Mouse (Mus musculus) limb, embryonic 10.5 days (tissue): Measurements from ENCODE around the gene Zfp275. TPM values are rescaled to one million over a fixed set of nuclear protein-coding genes. Genes with fewer than 3 reads are reported as not detected.
"Not testable (repeated sequence)": the region's sequence is repeated elsewhere in the genome, so short reads cannot be mapped to it uniquely, and the experiment has no call there.

ENCODE experiments used
- DNase-seq: peaks from one replicate; pipeline ENCODE4 v3.0.0-alpha.2; 2017; ENCODE audit warnings: low spot score
- H3K27ac ChIP-seq: fragments of 300-500 bp; sonication (generic); 2 replicates; pipeline ENCODE4 v1.5.1; 2016; ENCODE audit warnings: mild to moderate bottlenecking
- H3K27me3 ChIP-seq: fragments of 300-500 bp; sonication (generic); 2 replicates; pipeline ENCODE4 v1.6.1; 2016; ENCODE audit warnings: low read depth, mild to moderate bottlenecking; ENCODE audit not compliant: poor library complexity, severe bottlenecking
- H3K36me3 ChIP-seq: fragments of 300-500 bp; sonication (generic); 2 replicates; pipeline ENCODE4 v1.6.1; 2016; ENCODE audit warnings: mild to moderate bottlenecking, moderate library complexity
- H3K4me1 ChIP-seq: fragments of 300-500 bp; sonication (generic); 2 replicates; pipeline ENCODE4 v1.6.1; 2016
- H3K4me3 ChIP-seq: fragments of 300-500 bp; sonication (generic); 2 replicates; pipeline ENCODE4 v1.5.1; 2016; ENCODE audit warnings: mild to moderate bottlenecking, moderate library complexity
- H3K9me3 ChIP-seq: fragments of 300-500 bp; sonication (generic); replicated peaks from 2 replicates; pipeline ENCODE4 v1.6.1; 2016; ENCODE audit warnings: mild to moderate bottlenecking
- WGBS: fragments of 180-500 bp; shearing (Covaris S2); methylation state at CpG from one replicate; pipeline ENCODE4 v1.1.7; 2016; 5-methylcytosine and 5-hydroxymethylcytosine counted together
- polyA plus RNA-seq: library from polyadenylated mRNA; unstranded; fragments of >200 nt; fragmentation: Nextera tagmentation; extraction: Ambion mirVana; gene quantifications from 2 replicates; pipeline ENCODE4 v1.2.1, GENCODE M21; 2016

Gene Zfp275
- polyA plus RNA-seq, 1 experiment from 2014 or later = 22.6 TPM

DNA sequence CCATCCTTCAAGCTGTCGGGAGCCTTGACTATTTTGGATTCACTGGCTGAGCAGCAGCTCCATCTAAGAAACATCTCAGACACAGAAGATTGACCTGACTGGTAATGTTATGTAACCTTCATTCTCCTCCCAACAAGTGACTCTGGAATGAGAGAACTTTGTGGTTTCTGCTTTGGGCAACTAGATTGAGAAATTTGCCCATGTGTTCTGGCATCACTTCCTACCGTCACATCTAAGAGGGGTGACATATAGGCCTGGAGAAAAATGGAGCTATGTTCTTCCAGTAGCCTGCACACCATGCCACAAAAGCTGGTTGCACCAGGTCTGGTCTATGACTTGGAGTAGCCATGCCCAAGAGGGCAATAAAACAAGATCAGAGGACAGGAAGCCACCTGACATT, 13.7 kb downstream of the Zfp275 start:
- Histone ChIP-seq H3K36me3 (peaks cover 85% of the 10 kb centered on the region), H3K4me1 (no peaks in the 10 kb centered on the region), H3K27me3 (peaks cover 75% of the 10 kb centered on the region), H3K4me3 (no peak overlapping the region), H3K27ac (no peak overlapping the region), H3K9me3 (no peaks in the 10 kb centered on the region)
- DNase-seq = no peak
- WGBS = 98% methylated on average over 2 of the region's 2 CpGs

DNA sequence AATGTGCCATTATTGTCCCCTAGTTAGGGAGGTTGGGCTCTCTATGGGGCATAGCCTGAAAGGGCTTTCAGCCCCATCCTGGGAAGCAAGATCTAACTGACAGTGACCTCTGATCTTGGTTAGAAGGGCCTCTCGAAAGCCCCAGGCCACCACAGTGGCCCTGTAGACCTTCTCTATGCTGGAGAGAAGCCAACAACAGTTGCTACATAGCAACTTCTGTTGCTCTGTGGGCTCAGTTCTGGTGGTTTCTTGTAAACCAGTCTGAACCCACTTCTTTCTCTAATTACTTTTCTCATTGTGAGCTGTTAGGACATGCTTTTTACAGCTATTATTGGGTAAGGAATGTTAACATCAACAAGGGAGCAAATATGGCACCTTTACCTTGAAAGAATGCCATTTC, 14.3 kb downstream of the Zfp275 start:
- DNase-seq = no peak
- H3K4me3 ChIP-seq = no peak overlapping the region
- H3K4me1 ChIP-seq = no peaks in the 10 kb centered on the region
- 82% methylated on average over 1 of the region's 1 CpGs for WGBS
- no peaks in the 10 kb centered on the region for H3K9me3 ChIP-seq
- H3K27me3 ChIP-seq = peaks cover 75% of the 10 kb centered on the region
- H3K36me3 ChIP-seq = peaks cover 79% of the 10 kb centered on the region
- H3K27ac ChIP-seq = no peak overlapping the region

DNA sequence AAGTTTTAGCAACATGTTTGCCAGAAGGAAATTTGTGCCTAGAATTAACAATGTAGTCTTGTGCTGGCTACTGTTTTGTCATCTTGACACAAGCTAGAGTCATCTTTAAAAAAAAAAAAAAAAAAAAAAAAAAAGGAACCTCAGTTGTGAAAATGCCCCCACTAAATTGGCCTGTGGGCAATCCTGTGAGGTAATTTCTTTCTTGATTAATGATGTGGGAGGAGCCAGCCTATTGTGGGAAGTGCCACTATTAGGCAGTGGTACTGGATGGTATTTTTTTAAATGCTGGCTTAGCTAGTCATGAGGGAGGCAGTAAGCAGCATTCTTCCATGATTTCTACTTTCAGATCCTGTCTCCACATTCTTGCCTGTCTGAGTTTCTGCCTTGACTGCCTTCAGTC, 20.9 kb downstream of the Zfp275 start:
- peaks cover 16% of the 10 kb centered on the region for H3K36me3 ChIP-seq
- no peak for DNase-seq

DNA sequence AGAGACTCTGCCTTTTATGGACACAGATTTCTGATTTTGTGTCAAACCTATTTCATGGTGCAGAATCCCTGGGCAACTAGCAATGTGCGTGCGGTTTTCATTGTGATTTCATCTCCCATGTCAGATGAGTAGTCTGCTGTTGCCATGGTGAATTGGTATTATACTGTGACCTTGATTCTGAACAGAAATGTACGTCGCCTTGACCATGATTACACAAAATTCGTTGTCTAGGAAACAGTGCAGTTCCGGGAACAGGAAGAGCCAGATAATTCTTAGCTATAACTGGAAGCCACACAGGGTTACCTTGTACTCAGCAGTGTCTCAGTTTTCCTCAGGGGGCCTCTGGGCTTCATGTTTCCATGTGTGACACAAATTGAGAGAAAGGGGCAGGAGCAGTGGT, 42.0 kb downstream of the Zfp275 start:
- WGBS = 86% methylated on average over 6 of the region's 6 CpGs

More for the DNA sequence above, 20.9 kb downstream of the Zfp275 start:
- H3K9me3 ChIP-seq = no peaks in the 10 kb centered on the region
- peaks cover 46% of the 10 kb centered on the region for H3K27me3 ChIP-seq
- H3K4me1 ChIP-seq = no peaks in the 10 kb centered on the region
- no peak overlapping the region for H3K4me3 ChIP-seq
- no peak overlapping the region for H3K27ac ChIP-seq

DNA sequence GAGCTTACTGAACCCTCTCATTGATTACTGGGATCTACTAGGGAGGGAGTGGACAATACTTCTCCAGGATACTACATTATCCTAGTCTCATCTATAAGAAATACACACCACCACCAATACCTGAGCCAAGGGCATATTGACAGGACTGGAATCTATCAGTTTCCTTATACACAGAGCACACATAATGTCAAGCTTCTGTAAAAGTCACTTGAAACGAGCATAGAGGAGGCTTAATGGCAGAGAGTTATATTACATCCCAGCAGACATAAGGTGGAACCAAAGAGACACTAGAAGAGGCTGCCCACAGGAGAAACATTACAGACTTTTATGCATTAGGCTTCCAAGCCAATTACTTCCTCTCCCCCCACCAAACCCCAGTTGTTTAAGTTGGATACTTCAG, 42.5 kb downstream of the Zfp275 start:
- Histone ChIP-seq H3K36me3 (no peaks in the 10 kb centered on the region), H3K9me3 (no peaks in the 10 kb centered on the region), H3K4me3 (no peak overlapping the region), H3K27ac (no peak overlapping the region), H3K4me1 (no peaks in the 10 kb centered on the region), H3K27me3 (peaks cover 61% of the 10 kb centered on the region)
- no peak for DNase-seq
- WGBS = 42% methylated on average over 1 of the region's 1 CpGs

More for the DNA sequence above, 42.0 kb downstream of the Zfp275 start:
- Histone ChIP-seq H3K4me1 (no peaks in the 10 kb centered on the region), H3K27me3 (peaks cover 66% of the 10 kb centered on the region), H3K4me3 (no peak overlapping the region), H3K9me3 (no peaks in the 10 kb centered on the region), H3K27ac (no peak overlapping the region), H3K36me3 (no peaks in the 10 kb centered on the region)
- no peak for DNase-seq

DNA sequence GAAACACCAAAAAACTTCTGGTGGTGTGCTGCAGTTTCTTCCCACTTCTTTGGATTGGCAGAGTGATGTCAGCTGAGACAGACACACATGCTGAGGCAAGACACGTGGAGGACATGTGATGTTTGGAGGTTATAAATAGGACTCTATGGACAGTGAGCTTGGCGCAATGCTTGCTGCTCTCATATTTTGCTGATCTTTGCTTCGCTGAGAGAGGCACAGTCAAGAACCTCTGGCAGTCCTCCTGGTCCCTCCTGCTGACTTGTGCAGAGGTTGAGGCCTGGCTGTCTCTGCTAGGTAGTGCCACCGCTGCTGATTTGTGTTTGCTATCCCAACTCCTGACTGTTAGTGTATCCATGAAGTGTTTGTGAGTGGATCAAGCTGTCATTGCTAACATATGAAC, 49.1 kb downstream of the Zfp275 start:
- no peaks in the 10 kb centered on the region for H3K9me3 ChIP-seq
- H3K27me3 ChIP-seq = peaks cover 65% of the 10 kb centered on the region
- H3K4me1 ChIP-seq = no peaks in the 10 kb centered on the region
- no peaks in the 10 kb centered on the region for H3K36me3 ChIP-seq
- 88% methylated on average over 4 of the region's 4 CpGs for WGBS
- no peak overlapping the region for H3K27ac ChIP-seq
- no peak overlapping the region for H3K4me3 ChIP-seq
- no peak for DNase-seq

DNA sequence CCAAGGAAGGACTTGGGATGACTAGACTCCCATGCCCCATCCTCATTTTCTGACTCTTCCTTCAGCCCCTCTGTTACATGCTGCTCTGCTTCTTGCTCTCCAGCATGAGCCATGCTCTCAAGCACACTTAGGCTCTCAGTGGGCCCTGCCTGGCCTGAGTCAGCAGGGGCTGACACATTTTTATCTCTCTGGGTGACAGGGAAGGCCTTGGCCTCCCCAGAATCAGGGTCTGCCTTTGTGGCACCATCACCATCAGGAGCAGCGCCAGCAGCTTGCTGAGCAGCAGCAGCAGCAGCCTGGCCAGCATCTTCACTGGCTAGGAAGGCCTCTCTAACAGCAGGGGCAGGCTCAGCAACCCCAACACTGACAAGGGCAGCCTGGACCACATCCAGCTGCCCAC, 54.0 kb downstream of the Zfp275 start:
- Histone ChIP-seq H3K4me1 (no peaks in the 10 kb centered on the region), H3K4me3 (no peak overlapping the region), H3K27ac (no peak overlapping the region), H3K27me3 (peaks cover 68% of the 10 kb centered on the region), H3K9me3 (no peaks in the 10 kb centered on the region), H3K36me3 (no peaks in the 10 kb centered on the region)
- no peak for DNase-seq
- WGBS = 100% methylated on average over 1 of the region's 1 CpGs

DNA sequence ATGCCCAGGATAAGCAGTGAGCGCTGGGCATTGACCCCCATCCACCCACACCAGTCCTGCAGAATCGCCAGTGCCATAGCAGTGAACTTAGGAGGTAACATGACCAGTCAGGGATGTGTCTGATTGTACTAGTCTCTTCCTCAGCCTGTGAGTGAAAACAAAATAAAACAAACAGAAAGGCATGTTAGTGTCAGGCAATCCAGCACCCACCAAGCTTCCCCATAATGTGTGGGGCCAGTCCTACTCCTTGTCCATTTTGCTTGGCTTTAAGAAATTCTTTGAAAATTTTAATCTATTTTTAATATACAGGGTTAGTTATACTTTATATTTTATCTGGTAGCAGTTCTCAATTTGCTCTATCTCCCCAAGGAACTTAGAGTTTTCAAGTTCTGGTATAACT, 56.2 kb downstream of the Zfp275 start, which contains the start of gene Gm18336:
Gm18336 (minus strand) TSS at position 101 of the 400 bp plus-strand sequence.
- H3K4me1 ChIP-seq, H3K9me3 ChIP-seq, H3K36me3 ChIP-seq, DNase-seq, H3K27ac ChIP-seq, H3K4me3 ChIP-seq: not testable (repeated sequence)
- WGBS = 71% methylated on average over 2 of the region's 2 CpGs
- H3K27me3 ChIP-seq = peaks cover 51% of the 10 kb centered on the region

DNA sequence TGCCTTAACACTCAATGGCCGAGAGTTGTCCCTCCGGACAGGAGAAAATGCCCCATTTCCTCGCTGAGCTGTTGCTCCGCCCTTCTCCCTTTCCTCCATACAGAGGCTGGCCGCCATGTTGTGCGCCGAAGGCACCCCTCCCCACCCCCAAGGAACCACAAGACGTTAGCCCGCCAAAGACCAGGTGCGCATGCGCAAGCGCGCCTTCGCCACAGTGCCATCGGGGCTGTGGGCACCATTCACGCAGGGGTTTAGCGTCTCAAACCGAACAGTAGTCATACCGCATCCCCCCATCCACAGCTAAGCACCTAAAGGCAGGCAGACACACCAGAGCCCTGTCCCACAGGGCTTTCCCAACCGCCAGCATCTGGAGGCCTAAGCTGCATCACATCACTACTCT, 58.5 kb downstream of the Zfp275 start:
- Histone ChIP-seq H3K27ac (no peak overlapping the region), H3K4me1 (no peaks in the 10 kb centered on the region), H3K9me3 (no peaks in the 10 kb centered on the region), H3K4me3 (no peak overlapping the region), H3K36me3 (no peaks in the 10 kb centered on the region), H3K27me3 (peaks cover 35% of the 10 kb centered on the region)
- DNase-seq = no peak
- 91% methylated on average over 20 of the region's 20 CpGs for WGBS

DNA sequence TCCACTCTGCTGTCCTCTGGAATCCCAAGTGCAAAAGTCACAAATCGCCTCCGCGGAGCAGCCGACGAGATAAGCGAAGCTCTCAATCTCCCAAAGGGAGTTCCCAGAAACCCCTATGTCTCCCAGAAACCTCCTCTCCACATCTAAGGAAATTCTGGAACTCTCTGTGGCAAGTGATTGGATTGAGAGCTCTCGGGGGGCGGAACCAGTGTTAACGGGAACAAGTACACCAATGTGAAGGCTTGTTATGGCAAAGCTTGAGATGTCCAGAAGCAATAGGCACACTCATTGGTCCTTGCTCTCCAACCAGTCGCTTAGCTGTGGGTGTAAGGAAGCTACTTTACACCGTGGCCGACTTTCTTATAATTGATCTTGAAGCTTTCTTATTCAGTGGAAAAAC, 59.2 kb downstream of the Zfp275 start:
- Histone ChIP-seq H3K36me3 (no peaks in the 10 kb centered on the region), H3K4me1 (no peaks in the 10 kb centered on the region), H3K9me3 (no peaks in the 10 kb centered on the region), H3K4me3 (no peak overlapping the region), H3K27ac (no peak overlapping the region), H3K27me3 (peaks cover 34% of the 10 kb centered on the region)
- WGBS = 95% methylated on average over 12 of the region's 12 CpGs
- no peak for DNase-seq

Other genes with a start within 250 kb of the Zfp275 start
- 2.1 and 2.5 TPM in 2 replicates for gene Xlr3a, start 245.5 kb upstream of the Zfp275 start, polyA plus RNA-seq
- not detected in 2 replicates for gene Gm14685, start 225.6 kb upstream of the Zfp275 start, polyA plus RNA-seq
- gene Xlr5b, start 193.8 kb upstream of the Zfp275 start, polyA plus RNA-seq = not detected in 2 replicates
- gene DXBay18, start 193.2 kb upstream of the Zfp275 start, polyA plus RNA-seq = not detected in 2 replicates
- not detected in 2 replicates for gene Spin2d, start 165.6 kb upstream of the Zfp275 start, polyA plus RNA-seq
- 9.5 and 11.9 TPM in 2 replicates for gene Xlr3b, start 150.4 kb upstream of the Zfp275 start, polyA plus RNA-seq
- 0.18 and 1.0 TPM in 2 replicates for gene Xlr4b, start 128.3 kb upstream of the Zfp275 start, polyA plus RNA-seq
- gene F8a, start 114.3 kb upstream of the Zfp275 start, polyA plus RNA-seq = 6.4 and 8.2 TPM in 2 replicates
- gene Xlr4c, start 99.5 kb upstream of the Zfp275 start, polyA plus RNA-seq = 0.49 TPM in 1 of 2 replicates, not detected in the other
- gene Xlr3c, start 77.2 kb upstream of the Zfp275 start, polyA plus RNA-seq = 0.16 and 0.26 TPM in 2 replicates
- gene Xlr5a, start 49.6 kb upstream of the Zfp275 start, polyA plus RNA-seq = not detected in 2 replicates
- gene Xlr5c, start 49.6 kb upstream of the Zfp275 start, polyA plus RNA-seq = not detected in 2 replicates
- not detected in 2 replicates for gene Gm45015, start 5.8 kb upstream of the Zfp275 start, polyA plus RNA-seq
- not detected in 2 replicates for gene Gm18336, start 56.1 kb downstream of the Zfp275 start, polyA plus RNA-seq
- 0.08 and 0.24 TPM in 2 replicates for gene Zfp92, start 68.5 kb downstream of the Zfp275 start, polyA plus RNA-seq
- not detected in 2 replicates for gene Trex2, start 92.7 kb downstream of the Zfp275 start, polyA plus RNA-seq
- gene Haus7, start 116.4 kb downstream of the Zfp275 start, polyA plus RNA-seq = 98.4 and 102 TPM in 2 replicates
- gene Bgn, start 141.0 kb downstream of the Zfp275 start, polyA plus RNA-seq = 7.9 and 11.5 TPM in 2 replicates
- gene Atp2b3, start 160.5 kb downstream of the Zfp275 start, polyA plus RNA-seq = 0.05 and 0.06 TPM in 2 replicates